Mouse (Mus musculus) pancreas, adult 10 weeks (tissue): ENCODE results near the gene Pdha1. TPM values are rescaled to one million over a fixed set of nuclear protein-coding genes. Genes with fewer than 3 reads are reported as not detected.

Source experiments
- polyA plus RNA-seq: library from polyadenylated mRNA; stranded (reverse); fragments of 350-450 nt; fragmentation: Illumina TruSeq; extraction: RNeasy Lipid Tissue Mini Kit (QIAGEN cat#74804); gene quantifications from one replicate; pipeline ENCODE4 v1.2.3, GENCODE M21; 2015; ENCODE audit warnings: low read depth, low replicate concordance; ENCODE audit not compliant: insufficient read depth

Gene Pdha1
- polyA plus RNA-seq, result 23.4 TPM

GRCm38 (mm10) chrX:160137861-160138717 lies at the start of gene Pdha1:
Pdha1 (minus strand) TSS chrX:160138413.

Other genes with a start within 250 kb of the Pdha1 start
- 6.8 TPM for gene Map3k15, start 150.0 kb downstream of the Pdha1 start, polyA plus RNA-seq